Mouse (Mus musculus) limb, embryonic 13.5 days (tissue): ENCODE measurements at regions not wholly inside any gene's neighbourhood (a gene's known extent, or its start where the extent isn't known, plus 50 kb on each side); places are given as distances from the start of the nearest gene placed in this dataset.

Experiments used
- ATAC-seq: fragments of 200-750 bp; cut with Nextera tagmentation; 2 replicates; pipeline ENCODE4 v1.8.0; 2017; ENCODE audit warnings: low read depth, moderate number of reproducible peaks, moderate TSS enrichment; ENCODE audit not compliant: low FRiP score
- H3K27ac ChIP-seq: fragments of 300-500 bp; sonication (generic); 2 replicates; pipeline ENCODE4 v1.5.1; 2015; ENCODE audit warnings: inconsistent platforms, mild to moderate bottlenecking, moderate library complexity
- H3K27me3 ChIP-seq: fragments of 300-500 bp; sonication (generic); 2 replicates; pipeline ENCODE4 v1.6.1; 2015; ENCODE audit warnings: mild to moderate bottlenecking, inconsistent platforms
- H3K36me3 ChIP-seq: fragments of 300-500 bp; sonication (generic); 2 replicates; pipeline ENCODE4 v1.6.1; 2015; ENCODE audit warnings: inconsistent platforms, mild to moderate bottlenecking, moderate library complexity
- H3K4me1 ChIP-seq: fragments of 300-500 bp; sonication (generic); 2 replicates; pipeline ENCODE4 v1.6.1; 2015; ENCODE audit warnings: inconsistent platforms
- H3K4me2 ChIP-seq: fragments of 300-500 bp; sonication (generic); replicated peaks from 2 replicates; pipeline ENCODE4 v1.6.1; 2015; ENCODE audit warnings: inconsistent platforms, mild to moderate bottlenecking, moderate library complexity
- H3K4me3 ChIP-seq: fragments of 300-500 bp; sonication (generic); 2 replicates; pipeline ENCODE4 v1.5.1; 2015; ENCODE audit warnings: moderate library complexity, mild to moderate bottlenecking, inconsistent platforms
- H3K9ac ChIP-seq: fragments of 300-500 bp; sonication (generic); 2 replicates; pipeline ENCODE4 v1.6.1; 2015; ENCODE audit warnings: mild to moderate bottlenecking, inconsistent platforms
- H3K9me3 ChIP-seq: fragments of 300-500 bp; sonication (generic); 2 replicates; pipeline ENCODE4 v1.6.1; 2016; ENCODE audit warnings: inconsistent platforms
- WGBS: fragments of 180-500 bp; shearing (Covaris S2); methylation state at CpG from one replicate; pipeline ENCODE4 v1.1.7; 2015; 5-methylcytosine and 5-hydroxymethylcytosine counted together

DNA sequence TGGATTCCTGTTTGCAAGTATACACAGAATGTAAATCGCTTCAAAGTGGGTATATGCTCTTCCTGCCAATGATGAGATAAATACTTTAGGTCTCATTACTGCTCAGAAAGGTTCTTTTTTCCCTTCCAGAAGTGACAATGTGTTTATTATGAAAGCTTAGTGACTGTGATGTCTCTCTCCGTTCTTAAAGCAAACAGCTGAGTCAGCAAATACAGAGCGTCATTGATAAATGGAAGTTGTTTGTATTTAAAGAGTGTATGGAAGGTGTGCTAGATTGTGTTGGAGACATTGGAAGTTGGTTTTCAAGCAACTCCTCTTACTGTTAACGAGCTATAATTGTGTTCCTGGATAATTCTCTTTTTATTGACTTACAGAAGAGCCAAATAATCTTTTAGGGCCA, 408.0 kb downstream of the Prr30 start:
- 78% methylated on average over 4 of the region's 4 CpGs for WGBS
- ATAC-seq: no peak
- H3K4me3 ChIP-seq: no peak overlapping the region
- no peaks in the 10 kb centered on the region for H3K36me3 ChIP-seq
- no peak overlapping the region for H3K27ac ChIP-seq
- peaks cover 6% of the 10 kb centered on the region; the same call in 1 of the 2 replicates for H3K4me1 ChIP-seq
- H3K4me2 ChIP-seq: no peak overlapping the region
- no peaks in the 10 kb centered on the region for H3K27me3 ChIP-seq
- no peak overlapping the region for H3K9ac ChIP-seq
- no peaks in the 10 kb centered on the region for H3K9me3 ChIP-seq

DNA sequence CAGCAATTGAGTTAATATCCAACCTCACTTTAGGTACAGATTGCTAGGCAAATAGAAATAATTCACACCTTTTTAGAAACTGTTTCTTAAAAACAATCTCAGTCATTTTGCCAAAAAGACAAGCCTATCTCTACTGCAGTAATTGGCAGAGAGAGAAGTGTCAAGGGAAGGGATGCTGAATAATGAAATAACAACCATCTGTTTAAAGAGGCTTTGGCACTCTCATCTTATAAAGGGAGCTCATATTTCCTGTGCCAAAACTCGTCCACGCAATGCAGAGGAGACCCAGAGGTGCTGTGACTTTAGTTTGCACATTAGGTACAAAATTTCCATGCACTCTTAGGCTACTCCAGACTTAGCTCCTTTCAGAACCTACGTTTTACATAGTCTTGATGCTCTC, 418.2 kb downstream of the Prr30 start:
- H3K4me1 ChIP-seq: peaks cover 3% of the 10 kb centered on the region; the same call in 1 of the 2 replicates
- no peaks in the 10 kb centered on the region for H3K36me3 ChIP-seq
- no peak overlapping the region for H3K9ac ChIP-seq
- no peak overlapping the region for H3K27ac ChIP-seq
- no peaks in the 10 kb centered on the region for H3K27me3 ChIP-seq
- H3K4me2 ChIP-seq: no peak overlapping the region
- ATAC-seq: no peak
- no peaks in the 10 kb centered on the region for H3K9me3 ChIP-seq
- WGBS: 61% methylated on average over 3 of the region's 3 CpGs
- H3K4me3 ChIP-seq: no peak overlapping the region

DNA sequence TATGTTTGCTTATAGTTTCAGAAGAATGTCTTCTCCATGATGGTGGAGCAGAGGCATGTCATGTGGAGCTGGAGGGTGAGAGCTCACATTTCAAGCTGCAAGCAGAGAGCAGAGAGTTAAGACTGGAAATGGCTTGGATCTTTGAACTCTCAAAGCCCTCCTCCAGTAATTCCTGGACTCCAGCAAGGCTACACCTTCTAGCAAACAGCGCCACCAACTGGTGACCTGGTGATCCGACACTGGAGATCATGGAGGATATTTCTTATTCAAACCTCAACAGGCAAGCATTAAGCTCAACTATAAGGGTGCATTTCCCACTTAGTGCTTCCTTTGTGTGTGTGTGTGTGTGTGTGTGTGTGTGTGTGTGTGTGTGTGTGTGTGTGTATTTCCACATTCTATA, 446.2 kb downstream of the Prr30 start:
- ATAC-seq: no peak
- Histone ChIP-seq H3K9ac (no peak overlapping the region), H3K4me2 (no peak overlapping the region), H3K4me3 (no peak overlapping the region), H3K9me3 (no peaks in the 10 kb centered on the region), H3K36me3 (no peaks in the 10 kb centered on the region), H3K27me3 (no peaks in the 10 kb centered on the region), H3K4me1 (peaks cover 19% of the 10 kb centered on the region), H3K27ac (no peak overlapping the region)
- WGBS: 32% methylated on average over 2 of the region's 2 CpGs

DNA sequence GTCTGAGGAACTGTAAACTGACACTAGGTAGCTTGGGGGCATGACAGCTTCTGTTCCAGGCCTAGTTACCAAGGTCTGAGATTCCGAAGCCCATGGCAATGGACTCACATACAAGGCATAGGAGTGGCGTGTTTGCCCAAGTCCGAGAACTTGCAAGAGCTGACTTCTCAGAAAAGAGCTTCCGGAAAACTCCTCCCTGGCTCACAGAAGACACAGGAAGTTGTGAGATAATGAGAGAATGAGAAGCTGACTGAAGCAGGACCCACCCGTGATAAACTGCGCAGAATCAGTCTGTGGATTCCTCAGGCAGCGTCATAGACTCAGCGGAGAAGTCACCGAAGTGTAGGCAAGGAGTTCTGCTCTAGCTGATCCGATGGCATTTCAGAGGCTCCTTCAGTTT, 447.4 kb downstream of the Prr30 start:
- Histone ChIP-seq H3K4me2 (no peak overlapping the region), H3K27me3 (no peaks in the 10 kb centered on the region), H3K9ac (no peak overlapping the region), H3K4me1 (peaks cover 16% of the 10 kb centered on the region), H3K27ac (no peak overlapping the region), H3K9me3 (no peaks in the 10 kb centered on the region), H3K4me3 (no peak overlapping the region), H3K36me3 (no peaks in the 10 kb centered on the region)
- ATAC-seq: no peak
- WGBS: 81% methylated on average over 10 of the region's 10 CpGs

DNA sequence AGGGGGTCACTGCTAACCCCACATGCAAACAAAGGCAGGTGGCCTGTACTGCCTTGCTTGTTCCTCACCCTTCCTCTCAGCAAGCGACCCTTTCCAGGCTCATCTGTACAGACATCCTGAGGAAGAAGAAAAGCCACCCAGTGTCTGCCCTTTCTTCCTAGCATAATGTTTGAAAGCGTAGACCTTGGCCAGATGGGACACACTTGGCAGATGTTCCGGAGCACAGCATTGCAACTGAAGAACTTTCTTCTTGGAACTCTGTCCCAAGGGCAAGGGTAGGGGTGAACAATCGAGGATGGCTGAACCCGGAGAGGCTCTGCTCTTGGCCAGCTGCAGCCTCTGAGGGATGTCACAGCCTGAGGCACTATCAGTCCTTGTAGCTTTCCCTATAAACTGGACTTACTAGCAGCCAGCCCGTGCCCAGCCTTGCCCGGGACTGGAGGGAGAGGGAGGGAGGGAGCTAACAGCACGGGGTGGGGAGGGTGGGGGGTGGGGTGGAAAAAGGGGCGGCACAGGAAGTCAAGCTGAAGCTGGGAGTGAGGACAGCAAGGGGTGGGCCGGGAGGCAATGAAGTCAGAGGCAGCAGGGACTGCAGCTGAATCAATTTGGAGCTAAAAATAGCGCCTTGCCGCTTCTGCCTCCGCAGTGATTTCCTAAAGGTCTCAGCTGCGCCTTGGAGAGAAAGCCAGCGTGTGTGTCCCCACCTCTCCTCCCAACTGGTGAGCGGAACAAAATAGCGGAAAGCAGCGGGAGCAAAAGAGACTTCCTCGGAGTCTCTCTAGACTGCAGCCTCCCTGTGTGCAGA, 450.2 kb downstream of the Prr30 start:
- Histone ChIP-seq H3K36me3 (no peaks in the 10 kb centered on the region), H3K9ac (peak overlapping the region; percentile 66), H3K4me2 (peak overlapping the region; percentile 68), H3K4me3 (peak overlapping the region; percentile 50), H3K27me3 (no peaks in the 10 kb centered on the region), H3K4me1 (peaks cover 16% of the 10 kb centered on the region), H3K27ac (peak overlapping the region; percentile 81), H3K9me3 (no peaks in the 10 kb centered on the region)
- peak; percentile 97 for ATAC-seq
- WGBS: 10% methylated on average over 19 of the region's 19 CpGs

DNA sequence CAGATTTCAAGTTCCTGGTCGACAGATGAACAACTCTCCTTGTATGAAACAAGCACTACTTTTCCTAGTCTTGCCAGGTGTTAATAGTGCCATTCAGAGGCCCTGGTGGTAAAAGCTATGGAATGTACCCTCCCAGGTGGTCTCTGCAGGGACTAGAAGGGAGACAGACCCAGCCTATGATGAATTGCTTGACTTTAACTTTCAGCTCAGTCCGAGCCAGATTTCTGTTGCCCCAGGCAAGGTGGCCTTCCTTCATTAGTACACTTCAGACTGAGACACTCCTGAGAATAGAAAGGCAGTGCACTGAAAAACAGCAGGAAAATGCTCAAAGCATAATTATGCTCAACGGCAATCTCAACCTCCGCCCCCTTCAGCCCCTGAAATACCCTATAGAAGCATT, 450.8 kb upstream of the Klf12 start:
- WGBS: 16% methylated on average over 4 of the region's 4 CpGs
- Histone ChIP-seq H3K4me1 (peaks cover 17% of the 10 kb centered on the region), H3K9me3 (peaks cover 5% of the 10 kb centered on the region; the same call in 1 of the 2 replicates), H3K36me3 (no peaks in the 10 kb centered on the region), H3K27ac (peak overlapping the region; percentile 35; the same call in 1 of the 2 replicates), H3K9ac (no peak overlapping the region), H3K27me3 (no peaks in the 10 kb centered on the region), H3K4me3 (no peak overlapping the region), H3K4me2 (no peak overlapping the region)
- ATAC-seq: peak; percentile 54

DNA sequence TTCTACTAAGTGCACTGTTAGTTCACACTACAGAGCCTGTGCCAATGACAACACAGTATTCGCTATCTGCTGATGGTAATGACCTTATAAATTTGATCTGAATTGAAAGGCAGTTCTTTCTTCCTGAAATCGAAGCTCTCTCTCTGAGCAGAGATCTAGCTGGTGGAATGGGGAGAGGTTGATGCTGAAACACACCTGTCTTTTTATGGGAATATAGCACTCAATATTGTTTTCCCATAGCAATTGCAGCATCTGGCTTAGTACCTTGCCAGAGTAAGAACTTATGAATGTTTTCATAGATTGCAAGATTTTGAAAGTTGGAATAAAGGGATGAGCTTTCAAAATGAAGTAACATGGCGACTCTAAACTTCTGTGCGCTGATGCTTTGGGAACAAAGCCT, 444.0 kb upstream of the Klf12 start:
- H3K27me3 ChIP-seq: no peaks in the 10 kb centered on the region
- peak overlapping the region; percentile 73 for H3K27ac ChIP-seq
- H3K9ac ChIP-seq: no peak overlapping the region
- no peaks in the 10 kb centered on the region for H3K36me3 ChIP-seq
- peaks cover 17% of the 10 kb centered on the region for H3K4me1 ChIP-seq
- peak; percentile 57 for ATAC-seq
- 38% methylated on average over 4 of the region's 4 CpGs for WGBS
- H3K9me3 ChIP-seq: peaks cover under 1% of the 10 kb centered on the region; the same call in 1 of the 2 replicates
- H3K4me3 ChIP-seq: no peak overlapping the region
- H3K4me2 ChIP-seq: peak overlapping the region; percentile 19

DNA sequence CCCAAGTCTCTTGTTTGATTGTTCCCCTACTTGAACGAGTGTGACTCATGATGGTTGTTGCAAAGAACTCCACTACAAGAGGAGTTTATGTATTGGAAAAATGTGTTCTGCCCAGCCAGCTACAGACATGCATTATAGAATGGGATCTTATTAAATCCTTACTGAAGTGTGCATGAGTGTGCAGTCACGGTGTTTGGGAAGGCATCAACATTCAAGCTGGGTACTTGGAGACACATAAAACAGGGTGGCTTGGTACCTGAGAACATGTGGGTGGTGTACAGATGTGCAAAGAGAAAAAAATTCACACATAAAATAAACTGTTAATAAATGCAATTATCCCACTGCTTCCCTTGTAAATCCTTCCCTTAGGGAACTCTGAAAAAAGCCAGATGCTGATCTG, 443.2 kb upstream of the Klf12 start:
- peak; percentile 68 for ATAC-seq
- H3K9ac ChIP-seq: no peak overlapping the region

DNA sequence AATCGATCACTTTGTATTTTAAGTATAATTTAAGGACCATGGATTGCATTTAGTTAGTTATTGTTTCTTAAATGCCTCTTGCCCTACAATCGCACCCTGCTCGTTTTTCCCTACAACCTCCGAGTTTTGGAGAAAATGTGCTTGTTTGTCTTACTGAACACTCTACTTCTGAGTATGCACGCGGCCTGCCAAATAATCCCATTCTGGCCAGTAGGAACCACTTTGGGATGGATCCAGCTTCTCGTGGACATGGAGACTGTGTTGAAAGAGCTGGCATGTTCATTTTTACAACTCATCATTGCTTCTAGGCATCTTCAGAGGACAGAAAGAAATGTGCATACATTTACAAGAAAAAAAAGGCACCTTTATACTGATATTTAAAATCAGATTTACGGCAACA, 440.5 kb upstream of the Klf12 start:
- ATAC-seq: no peak
- 74% methylated on average over 8 of the region's 8 CpGs for WGBS
- no peaks in the 10 kb centered on the region for H3K9me3 ChIP-seq

More for the DNA sequence above, 443.2 kb upstream of the Klf12 start:
- no peak overlapping the region for H3K27ac ChIP-seq
- H3K4me2 ChIP-seq: no peak overlapping the region
- no peak overlapping the region for H3K4me3 ChIP-seq
- H3K36me3 ChIP-seq: no peaks in the 10 kb centered on the region
- peaks cover 17% of the 10 kb centered on the region for H3K4me1 ChIP-seq
- no peaks in the 10 kb centered on the region for H3K9me3 ChIP-seq
- no peaks in the 10 kb centered on the region for H3K27me3 ChIP-seq
- WGBS: 17% methylated on average over 2 of the region's 2 CpGs

DNA sequence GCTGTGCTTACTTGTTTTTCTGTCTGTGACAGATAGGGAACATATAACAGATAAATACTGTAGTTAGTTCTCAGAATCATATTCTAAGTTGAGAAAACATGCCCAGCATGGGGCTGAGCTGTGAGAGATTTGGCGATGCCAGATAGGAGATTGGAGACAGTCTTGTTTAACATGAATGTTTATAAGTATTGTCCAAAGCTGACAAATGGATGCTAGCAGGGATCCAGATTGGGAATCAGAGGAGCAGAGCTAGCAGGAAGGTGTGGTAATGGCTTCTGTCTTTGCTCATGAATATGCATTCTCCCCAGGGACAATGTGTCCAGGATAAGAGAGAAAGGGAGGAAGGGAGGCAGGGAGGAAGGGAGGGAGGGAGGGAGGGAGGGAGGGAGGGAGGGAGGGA, 436.2 kb upstream of the Klf12 start:
- H3K36me3 ChIP-seq: no peaks in the 10 kb centered on the region
- no peak for ATAC-seq
- no peak overlapping the region for H3K4me2 ChIP-seq
- no peaks in the 10 kb centered on the region for H3K4me1 ChIP-seq
- H3K27me3 ChIP-seq: no peaks in the 10 kb centered on the region
- no peak overlapping the region for H3K9ac ChIP-seq
- H3K4me3 ChIP-seq: no peak overlapping the region
- H3K27ac ChIP-seq: no peak overlapping the region
- peaks cover 6% of the 10 kb centered on the region; the same call in 1 of the 2 replicates for H3K9me3 ChIP-seq
- WGBS: 71% methylated on average over 1 of the region's 1 CpGs

More for the DNA sequence above, 440.5 kb upstream of the Klf12 start:
- Histone ChIP-seq H3K9ac (no peak overlapping the region), H3K27ac (no peak overlapping the region), H3K4me2 (no peak overlapping the region), H3K4me3 (no peak overlapping the region), H3K4me1 (peaks cover 17% of the 10 kb centered on the region), H3K36me3 (no peaks in the 10 kb centered on the region), H3K27me3 (no peaks in the 10 kb centered on the region)

DNA sequence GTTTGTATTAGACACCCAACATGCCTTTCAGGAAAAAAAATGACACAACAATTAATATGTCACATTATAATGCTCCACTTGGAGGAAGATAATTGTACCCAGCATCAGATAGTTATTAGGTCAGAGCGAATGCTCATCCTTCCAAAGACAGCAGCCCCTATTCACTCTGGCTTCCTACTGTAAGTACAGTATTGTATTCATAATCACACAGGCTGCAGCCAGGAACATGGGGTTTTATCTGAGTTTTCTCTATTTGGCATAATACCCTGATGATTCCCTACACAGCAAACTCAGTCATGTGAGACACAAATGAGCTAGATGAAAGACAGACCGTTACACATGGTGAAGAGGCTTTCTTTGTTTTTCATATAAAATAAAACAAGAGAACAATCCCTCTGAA, 430.5 kb upstream of the Klf12 start:
- no peak overlapping the region for H3K4me3 ChIP-seq
- WGBS: 88% methylated on average over 2 of the region's 2 CpGs
- no peaks in the 10 kb centered on the region for H3K27me3 ChIP-seq
- H3K4me1 ChIP-seq: 0 out of 2 replicates have a peak, but pooled peaks cover 4% of the 10 kb centered on the region
- H3K36me3 ChIP-seq: no peaks in the 10 kb centered on the region
- no peak for ATAC-seq
- H3K4me2 ChIP-seq: no peak overlapping the region
- no peak overlapping the region for H3K27ac ChIP-seq
- peaks cover 6% of the 10 kb centered on the region; the same call in 1 of the 2 replicates for H3K9me3 ChIP-seq
- no peak overlapping the region for H3K9ac ChIP-seq

DNA sequence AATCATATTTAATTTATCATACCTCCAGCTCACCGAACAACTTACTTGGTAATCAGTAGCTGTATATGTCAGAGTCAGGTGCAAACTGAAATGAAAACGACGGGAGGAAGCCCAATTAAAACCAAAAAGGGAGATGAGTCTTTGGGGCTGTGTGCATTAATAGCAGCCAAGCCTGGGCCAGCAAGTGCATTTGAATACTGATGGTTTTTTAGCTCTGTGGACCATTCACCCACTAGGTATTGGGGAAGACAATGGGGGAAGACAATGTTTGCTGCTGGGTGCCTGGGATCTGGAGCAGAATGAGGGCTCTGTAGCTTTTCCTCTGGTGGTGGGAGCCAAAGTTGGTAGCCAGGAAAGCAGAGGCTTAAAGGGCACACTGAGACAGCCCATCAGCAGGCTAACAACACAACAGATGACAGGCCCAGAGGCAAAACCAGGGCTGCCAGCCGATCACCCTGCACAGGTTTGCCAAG, 429.6 kb upstream of the Klf12 start:
- WGBS: 76% methylated on average over 4 of the region's 4 CpGs
- H3K27ac ChIP-seq: no peak overlapping the region
- ATAC-seq: no peak

More for the DNA sequence above, 429.6 kb upstream of the Klf12 start:
- no peaks in the 10 kb centered on the region for H3K36me3 ChIP-seq
- H3K4me1 ChIP-seq: 0 out of 2 replicates have a peak, but pooled peaks cover 4% of the 10 kb centered on the region
- H3K27me3 ChIP-seq: no peaks in the 10 kb centered on the region
- peaks cover 6% of the 10 kb centered on the region; the same call in 1 of the 2 replicates for H3K9me3 ChIP-seq
- no peak overlapping the region for H3K9ac ChIP-seq
- no peak overlapping the region for H3K4me2 ChIP-seq
- no peak overlapping the region for H3K4me3 ChIP-seq
